Mouse (Mus musculus): ENCODE measurements around the gene Dcpp1.
"Not testable (repeated sequence)": the region's sequence is repeated elsewhere in the genome, so short reads cannot be mapped to it uniquely, and the experiment has no call there.

Gene Dcpp1

DNA sequence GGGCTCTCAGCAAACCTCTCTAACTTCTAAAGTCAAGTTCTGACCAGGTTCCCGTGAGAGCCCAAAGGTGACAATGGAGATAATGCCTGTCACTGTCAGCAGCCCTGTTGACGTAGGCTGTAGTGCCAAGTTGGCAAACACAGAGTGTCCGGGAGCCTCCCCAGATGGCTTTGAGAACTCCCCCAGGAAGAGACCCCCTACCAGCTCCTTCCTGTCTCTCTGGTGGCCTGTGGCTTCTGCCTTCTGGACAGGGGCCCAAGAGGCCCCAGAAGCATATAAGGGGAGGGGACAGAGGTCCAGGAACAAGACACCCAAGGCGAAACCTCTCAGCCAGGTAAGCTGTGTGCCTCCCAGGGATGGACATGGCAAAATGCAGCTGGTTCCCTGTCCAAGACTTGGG is at the start of gene Dcpp1, which contains the start of gene Dcpp2:
Dcpp1 (plus strand) TSS at position 301 of the 400 bp plus-strand sequence.
Dcpp2 (plus strand) TSS at position 305 of the 400 bp plus-strand sequence.
- not testable (repeated sequence) for DNase-seq (ENCODE audit: extremely low spot score, low read depth, low spot score)

- no peak for DNase-seq (ENCODE audit: extremely low spot score, low read depth, low spot score)
These were observed 49.5 kb upstream of the Dcpp1 start for GRCm38 (mm10) chr17:23831201-23831600.

- no peak for DNase-seq (ENCODE audit: extremely low spot score, low read depth, low spot score)
These were observed 44.6 kb upstream of the Dcpp1 start, which contains the start of gene Prss33 for GRCm38 (mm10) chr17:23836006-23836575. Gene Prss33, minus strand, starts transcription at chr17:23836056.

DNA sequence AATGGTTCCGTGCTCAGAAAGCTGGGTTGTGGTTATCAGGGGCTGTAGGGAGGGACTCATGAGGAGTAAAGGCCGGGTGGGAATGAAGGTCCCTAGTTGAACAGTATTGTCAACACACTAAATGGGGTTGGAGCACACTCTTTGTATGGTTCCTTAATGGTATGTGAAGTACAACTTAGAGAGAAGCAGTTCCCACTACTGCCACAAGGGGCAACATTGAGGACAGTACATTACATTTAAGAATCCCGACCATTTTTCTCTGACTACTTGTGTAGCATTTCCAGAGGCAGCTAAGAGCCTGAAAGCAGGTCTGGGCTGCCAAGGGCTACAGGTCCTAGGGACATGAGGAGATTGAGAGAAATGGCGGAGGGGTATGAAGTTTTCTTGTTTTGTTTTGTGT is 39.5 kb upstream of the Dcpp1 start:
- no peak for DNase-seq (ENCODE audit: extremely low spot score, low read depth, low spot score)

- no peak for DNase-seq (ENCODE audit: extremely low spot score, low read depth, low spot score)
These were observed 37.4 kb upstream of the Dcpp1 start for GRCm38 (mm10) chr17:23843141-23843811.

DNA sequence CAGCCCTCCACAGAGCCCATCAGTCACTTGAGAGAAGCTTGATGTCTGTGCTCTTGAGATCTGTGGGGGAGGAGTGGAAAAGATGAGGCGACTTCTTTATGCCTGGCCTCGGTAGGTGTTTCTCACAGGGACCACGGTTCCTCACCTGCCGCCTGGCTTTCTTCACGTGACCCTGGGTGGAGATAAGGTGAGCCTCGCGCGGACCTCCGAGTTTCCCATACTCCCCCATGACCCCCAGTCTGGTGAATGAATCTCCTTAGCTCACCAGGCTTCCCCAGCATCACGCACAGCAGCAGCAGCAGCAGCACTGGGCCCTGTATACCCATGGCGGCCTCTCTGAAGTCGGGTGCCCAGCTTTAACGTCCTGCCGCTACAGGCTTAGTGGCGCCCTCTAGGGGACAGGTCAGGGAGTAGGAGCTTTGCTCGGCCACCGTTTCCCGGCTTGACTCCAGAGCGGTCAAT is 36.8 kb upstream of the Dcpp1 start, which contains the start of the genes Prss32 and Prss41:
Prss32 (plus strand) TSS at position 44 of the 462 bp plus-strand sequence.
Prss41 (minus strand) TSS at position 361 of the 462 bp plus-strand sequence.
- DNase-seq (ENCODE audit: extremely low spot score, low read depth, low spot score), result no peak

GRCm38 (mm10) chr17:23850028-23850427 is 30.6 kb upstream of the Dcpp1 start:
- no peak for DNase-seq (ENCODE audit: extremely low spot score, low read depth, low spot score)

- no peak for DNase-seq (ENCODE audit: extremely low spot score, low read depth, low spot score)
These were observed 29.6 kb upstream of the Dcpp1 start for GRCm38 (mm10) chr17:23850853-23851749.

- DNase-seq (ENCODE audit: extremely low spot score, low read depth, low spot score), result no peak
These were observed 27.4 kb upstream of the Dcpp1 start for GRCm38 (mm10) chr17:23853292-23853691.

DNA sequence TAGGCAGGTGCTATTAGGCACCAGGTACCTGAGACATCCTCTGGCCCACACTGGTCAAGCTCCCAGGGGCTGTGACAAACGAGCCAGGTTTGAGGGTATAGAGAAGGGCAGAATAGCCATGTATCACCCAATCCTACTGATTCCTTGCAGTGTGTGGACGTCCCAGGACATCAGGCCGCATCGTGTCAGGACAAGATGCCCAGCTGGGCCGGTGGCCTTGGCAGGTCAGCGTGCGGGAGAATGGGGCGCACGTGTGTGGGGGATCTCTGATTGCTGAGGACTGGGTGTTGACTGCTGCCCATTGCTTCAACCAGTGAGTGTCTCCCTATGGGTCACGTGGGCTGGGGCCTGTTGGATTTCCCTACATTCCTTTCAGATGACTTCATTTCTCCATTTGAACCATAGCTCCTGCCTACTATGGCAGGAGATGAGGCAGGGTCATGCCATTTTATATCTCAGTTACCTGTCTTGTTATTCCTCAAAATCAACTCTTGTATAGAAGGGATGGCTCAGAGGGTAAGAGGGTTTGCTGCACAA is 26.4 kb upstream of the Dcpp1 start:
- no peak for DNase-seq (ENCODE audit: extremely low spot score, low read depth, low spot score)

- DNase-seq (ENCODE audit: extremely low spot score, low read depth, low spot score), result no peak
These were observed 23.5 kb upstream of the Dcpp1 start for GRCm38 (mm10) chr17:23857193-23857592.

- no peak for DNase-seq (ENCODE audit: extremely low spot score, low read depth, low spot score)
These were observed 22.8 kb upstream of the Dcpp1 start for GRCm38 (mm10) chr17:23857913-23858312.

DNA sequence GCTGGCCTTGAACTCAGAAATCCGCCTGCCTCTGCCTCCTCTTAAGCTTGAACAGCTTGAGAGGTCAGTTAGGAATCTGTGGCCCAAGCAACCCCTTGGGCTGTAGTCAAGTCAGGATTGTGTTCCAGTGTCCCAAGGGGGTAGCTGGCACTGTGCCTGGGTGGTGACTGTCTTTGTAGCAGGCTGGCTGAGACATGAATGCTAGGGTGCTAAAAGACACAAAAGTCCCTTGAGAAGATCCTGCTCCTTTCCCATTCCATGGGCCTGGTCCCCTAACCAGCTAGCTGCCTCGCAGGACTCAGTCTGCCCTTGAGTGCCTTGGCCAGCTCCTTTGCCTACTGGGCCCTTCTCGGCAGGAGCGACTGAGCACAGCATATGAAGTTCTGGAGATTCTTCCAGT is 17.8 kb upstream of the Dcpp1 start:
- DNase-seq (ENCODE audit: extremely low spot score, low read depth, low spot score), result no peak

- DNase-seq (ENCODE audit: extremely low spot score, low read depth, low spot score), result no peak
These were observed 12.9 kb upstream of the Dcpp1 start, which contains the start of gene Prss21 for GRCm38 (mm10) chr17:23867756-23868155. Gene Prss21, plus strand, starts transcription at chr17:23868056.

DNA sequence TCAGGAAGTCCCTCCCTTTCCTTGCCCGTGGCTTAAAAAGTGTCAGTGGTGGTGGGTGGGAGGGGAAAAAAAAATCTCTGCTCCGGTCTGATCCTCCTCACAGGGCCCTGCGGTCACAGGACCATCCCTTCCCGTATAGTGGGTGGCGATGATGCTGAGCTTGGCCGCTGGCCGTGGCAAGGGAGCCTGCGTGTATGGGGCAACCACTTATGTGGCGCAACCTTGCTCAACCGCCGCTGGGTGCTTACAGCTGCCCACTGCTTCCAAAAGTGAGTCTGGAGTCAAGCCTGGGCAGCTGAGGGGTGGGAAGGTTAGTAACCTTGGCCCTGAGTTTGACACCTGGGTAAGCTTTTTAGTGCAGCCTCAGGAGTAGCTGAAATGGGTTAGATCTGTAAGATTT is 12.2 kb upstream of the Dcpp1 start:
- DNase-seq (ENCODE audit: extremely low spot score, low read depth, low spot score), result no peak

- DNase-seq (ENCODE audit: extremely low spot score, low read depth, low spot score), result no peak
These were observed 6.5 kb upstream of the Dcpp1 start for GRCm38 (mm10) chr17:23873884-23874856.

- no peak for DNase-seq (ENCODE audit: extremely low spot score, low read depth, low spot score)
These were observed 3.9 kb upstream of the Dcpp1 start for GRCm38 (mm10) chr17:23876741-23877140.

DNA sequence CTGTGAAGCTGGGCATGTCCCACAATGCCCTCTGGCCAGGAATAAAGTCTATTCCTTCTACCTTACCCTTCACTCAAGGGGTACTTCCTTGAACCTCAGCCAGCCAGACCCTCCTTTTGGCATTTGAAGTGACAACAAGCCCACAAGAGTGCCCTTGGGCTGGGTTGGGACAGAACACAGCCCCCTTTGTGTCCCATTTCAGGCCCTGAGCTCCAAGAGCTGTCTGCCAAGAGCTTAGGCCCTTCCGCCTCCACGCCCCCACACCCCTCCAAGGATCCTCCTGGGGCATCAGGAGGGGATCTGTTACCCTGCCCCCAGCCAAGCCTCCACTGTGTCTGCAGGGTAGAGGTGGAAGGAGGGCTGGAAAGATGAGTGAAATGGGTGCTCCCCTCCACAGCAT is 3.5 kb upstream of the Dcpp1 start:
- no peak for DNase-seq (ENCODE audit: extremely low spot score, low read depth, low spot score)

DNA sequence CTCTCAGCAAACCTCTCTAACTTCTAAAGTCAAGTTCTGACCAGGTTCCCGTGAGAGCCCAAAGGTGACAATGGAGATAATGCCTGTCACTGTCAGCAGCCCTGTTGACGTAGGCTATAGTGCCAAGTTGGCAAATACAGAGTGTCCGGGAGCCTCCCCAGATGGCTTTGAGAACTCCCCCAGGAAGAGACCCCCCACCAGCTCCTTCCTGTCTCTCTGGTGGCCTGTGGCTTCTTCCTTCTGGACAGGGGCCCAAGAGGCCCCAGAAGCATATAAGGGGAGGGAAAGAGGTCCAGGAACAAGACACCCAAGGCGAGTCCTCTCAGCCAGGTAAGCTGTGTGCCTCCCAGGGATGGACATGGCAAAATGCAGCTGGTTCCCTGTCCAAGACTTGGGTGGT is 36.5 kb downstream of the Dcpp1 start, which contains the start of gene Dcpp3:
Dcpp3 (plus strand) TSS at position 301 of the 400 bp plus-strand sequence.
- DNase-seq (ENCODE audit: extremely low spot score, low read depth, low spot score), result not testable (repeated sequence)

GRCm38 (mm10) chr17:23924531-23925007 is 43.9 kb downstream of the Dcpp1 start:
- DNase-seq (ENCODE audit: extremely low spot score, low read depth, low spot score), result peak; percentile 47
